Mouse (Mus musculus) midbrain, embryonic 13.5 days (tissue): Measurements from ENCODE around the gene Lonp2. TPM values are rescaled to one million over a fixed set of nuclear protein-coding genes. Genes with fewer than 3 reads are reported as not detected.

Source experiments
- ATAC-seq: fragments of 200-750 bp; cut with Nextera tagmentation; 2 replicates; pipeline ENCODE4 v1.8.0; 2017; ENCODE audit warnings: mild to moderate bottlenecking, moderate TSS enrichment, moderate library complexity
- H3K27ac ChIP-seq: fragments of 300-500 bp; sonication (generic); 2 replicates; pipeline ENCODE4 v1.5.1; 2015; ENCODE audit warnings: inconsistent platforms, mild to moderate bottlenecking, moderate library complexity
- H3K27me3 ChIP-seq: fragments of 300-500 bp; sonication (generic); 2 replicates; pipeline ENCODE4 v1.6.1; 2015; ENCODE audit warnings: mild to moderate bottlenecking, inconsistent platforms
- H3K36me3 ChIP-seq: fragments of 300-500 bp; sonication (generic); 2 replicates; pipeline ENCODE4 v1.6.1; 2015; ENCODE audit warnings: mild to moderate bottlenecking, inconsistent platforms
- H3K4me1 ChIP-seq: fragments of 300-500 bp; sonication (generic); replicated peaks from 2 replicates; pipeline ENCODE4 v1.6.1; 2015; ENCODE audit warnings: inconsistent platforms
- H3K4me2 ChIP-seq: fragments of 300-500 bp; sonication (generic); replicated peaks from 2 replicates; pipeline ENCODE4 v1.6.1; 2015; ENCODE audit warnings: moderate library complexity, mild to moderate bottlenecking, inconsistent platforms
- H3K4me3 ChIP-seq: fragments of 300-500 bp; sonication (generic); replicated peaks from 2 replicates; pipeline ENCODE4 v1.5.1; 2015; ENCODE audit warnings: mild to moderate bottlenecking, inconsistent platforms
- H3K9ac ChIP-seq: fragments of 300-500 bp; sonication (generic); replicated peaks from 2 replicates; pipeline ENCODE4 v1.6.1; 2015; ENCODE audit warnings: mild to moderate bottlenecking, inconsistent platforms
- H3K9me3 ChIP-seq: fragments of 300-500 bp; sonication (generic); 2 replicates; pipeline ENCODE4 v1.6.1; 2016; ENCODE audit warnings: mild to moderate bottlenecking, inconsistent platforms
- WGBS: fragments of 180-500 bp; shearing (Covaris S2); methylation state at CpG from one replicate; pipeline ENCODE4 v1.1.7; 2015; 5-methylcytosine and 5-hydroxymethylcytosine counted together
- polyA plus RNA-seq: library from polyadenylated mRNA; unstranded; fragments of >200 nt; fragmentation: Nextera tagmentation; extraction: Ambion mirVana; gene quantifications from 2 replicates; pipeline ENCODE4 v1.2.1, GENCODE M21; 2015

Gene Lonp2
- polyA plus RNA-seq: 88.3 and 93.5 TPM in 2 replicates

DNA sequence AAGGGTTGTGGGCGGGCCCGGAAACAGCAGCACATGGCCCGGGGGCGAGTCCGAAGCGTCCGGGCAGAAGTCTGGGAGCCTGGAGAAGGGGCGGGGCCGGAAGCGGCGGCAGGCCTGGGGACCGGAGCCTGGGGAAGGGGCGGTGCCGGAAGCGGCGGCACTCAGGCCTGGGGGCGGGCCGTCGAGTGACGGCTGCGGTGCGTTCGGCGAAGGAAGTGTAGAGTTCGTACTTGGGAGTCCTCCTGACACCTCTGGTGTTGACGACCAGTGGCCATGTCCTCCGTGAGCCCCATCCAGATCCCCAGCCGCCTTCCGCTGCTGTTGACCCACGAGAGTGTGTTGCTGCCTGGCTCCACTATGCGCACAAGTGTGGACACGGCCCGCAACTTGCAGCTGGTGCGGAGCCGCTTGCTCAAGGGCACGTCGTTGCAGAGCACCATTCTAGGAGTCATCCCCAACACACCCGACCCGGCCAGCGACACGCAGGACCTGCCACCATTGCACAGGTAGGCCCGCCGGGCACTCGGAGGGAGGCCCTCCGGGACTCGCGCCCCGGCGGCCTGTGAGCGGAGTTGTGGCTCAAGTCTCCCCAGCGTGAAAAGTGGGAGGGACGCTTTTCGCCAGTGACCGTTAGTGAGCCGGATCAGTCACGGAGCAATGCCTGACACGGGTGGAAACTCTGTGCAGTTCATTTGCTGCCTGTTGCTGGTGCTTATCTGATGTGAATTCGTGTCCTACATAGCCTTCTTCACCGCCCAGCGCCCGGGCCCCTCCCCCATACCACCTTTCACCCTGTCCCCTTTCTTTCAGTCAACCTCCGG lies at the start of gene Lonp2:
Gene Lonp2 (plus strand): TSS at position 133 of the 821 bp plus-strand sequence.
- Histone ChIP-seq H3K36me3 (no peaks in the 10 kb centered on the region), H3K27ac (peak within 1 kb of the TSS; percentile 86), H3K4me2 (peak within 1 kb of the TSS; percentile 92), H3K9me3 (no peaks in the 10 kb centered on the region), H3K4me1 (peaks cover 24% of the 10 kb centered on the region), H3K4me3 (peak within 1 kb of the TSS; percentile 94), H3K27me3 (no peaks in the 10 kb centered on the region), H3K9ac (peak within 1 kb of the TSS; percentile 85)
- ATAC-seq: peak; percentile 99
- WGBS: 1% methylated on average over 62 of the region's 62 CpGs

DNA sequence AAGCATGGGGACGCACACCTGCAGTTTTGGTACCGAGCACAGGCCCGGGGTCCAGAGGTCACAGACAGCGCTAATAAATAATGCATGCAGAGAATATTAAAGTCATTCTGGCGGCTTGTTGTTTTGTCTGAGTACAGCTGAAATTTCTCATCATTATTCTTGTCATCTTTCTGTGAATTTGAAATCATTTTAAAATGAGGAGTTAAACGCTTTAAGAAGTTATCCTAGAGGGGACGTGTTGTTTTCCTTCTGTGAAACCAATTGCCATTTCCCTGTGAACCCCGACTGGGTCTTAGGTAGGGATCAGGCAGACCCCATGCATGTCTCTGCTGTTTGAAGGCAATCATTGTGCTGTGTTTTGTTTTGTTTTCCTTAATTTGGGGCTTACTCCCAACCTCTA lies 46.3 kb upstream of the Lonp2 start:
- Histone ChIP-seq H3K4me1 (peaks cover 6% of the 10 kb centered on the region; the same call in 1 of the 2 replicates), H3K9ac (no peak overlapping the region), H3K27ac (no peak overlapping the region), H3K4me3 (no peak overlapping the region), H3K4me2 (no peak overlapping the region), H3K9me3 (no peaks in the 10 kb centered on the region), H3K36me3 (no peaks in the 10 kb centered on the region), H3K27me3 (no peaks in the 10 kb centered on the region)
- 78% methylated on average over 8 of the region's 8 CpGs for WGBS
- ATAC-seq: no peak

- ATAC-seq: no peak
These were observed 45.8 kb upstream of the Lonp2 start for GRCm38 (mm10) chr8:86578076-86578475.

GRCm38 (mm10) chr8:86578693-86579092 lies 45.1 kb upstream of the Lonp2 start:
- WGBS: 84% methylated on average over 8 of the region's 8 CpGs
- Histone ChIP-seq H3K27ac (no peak overlapping the region), H3K4me1 (peaks cover 6% of the 10 kb centered on the region; the same call in 1 of the 2 replicates), H3K9me3 (no peaks in the 10 kb centered on the region), H3K36me3 (no peaks in the 10 kb centered on the region), H3K9ac (no peak overlapping the region), H3K4me2 (no peak overlapping the region), H3K27me3 (no peaks in the 10 kb centered on the region), H3K4me3 (no peak overlapping the region)
- ATAC-seq: no peak

More at GRCm38 (mm10) chr8:86578076-86578475, 45.8 kb upstream of the Lonp2 start:
- Histone ChIP-seq H3K27ac (no peak overlapping the region), H3K36me3 (no peaks in the 10 kb centered on the region), H3K9ac (no peak overlapping the region), H3K4me2 (no peak overlapping the region), H3K27me3 (no peaks in the 10 kb centered on the region), H3K9me3 (no peaks in the 10 kb centered on the region), H3K4me1 (peaks cover 6% of the 10 kb centered on the region; the same call in 1 of the 2 replicates), H3K4me3 (no peak overlapping the region)
- WGBS: 65% methylated on average over 9 of the region's 9 CpGs

- Histone ChIP-seq H3K4me1 (peaks cover 8% of the 10 kb centered on the region; the same call in 1 of the 2 replicates), H3K4me3 (no peak within 1 kb of the TSS), H3K36me3 (no peaks in the 10 kb centered on the region), H3K9ac (no peak within 1 kb of the TSS), H3K27me3 (no peaks in the 10 kb centered on the region), H3K27ac (no peak within 1 kb of the TSS), H3K9me3 (no peaks in the 10 kb centered on the region), H3K4me2 (no peak within 1 kb of the TSS)
- no peak for ATAC-seq
These were observed 43.4 kb upstream of the Lonp2 start, which contains the start of gene Abcc12 for GRCm38 (mm10) chr8:86580458-86580857. Gene Abcc12 (minus strand): TSS chr8:86580686.

DNA sequence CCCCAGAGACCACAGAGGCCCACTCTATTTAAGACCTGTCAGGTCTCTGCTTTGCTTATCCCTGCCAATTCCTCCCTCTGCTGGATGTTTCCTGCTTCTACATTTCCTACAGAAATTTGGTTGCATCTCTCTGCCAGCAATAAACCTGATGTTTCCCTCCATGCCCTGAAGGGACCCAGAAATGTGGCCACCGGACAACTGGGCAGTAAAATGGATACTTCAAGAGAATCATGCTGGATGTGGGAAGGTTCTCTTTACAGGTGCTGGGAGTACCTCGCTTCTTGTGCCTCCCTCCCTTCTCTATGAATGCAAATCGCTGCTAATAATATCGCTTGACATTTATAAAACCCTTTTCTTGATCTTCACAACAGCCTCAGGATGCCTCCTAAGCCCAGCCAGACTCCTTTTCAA lies 41.9 kb upstream of the Lonp2 start:
- no peak overlapping the region for H3K4me2 ChIP-seq
- ATAC-seq: peak; percentile 41; the same call in 1 of the 2 replicates
- H3K4me3 ChIP-seq: no peak overlapping the region
- H3K4me1 ChIP-seq: peaks cover 8% of the 10 kb centered on the region; the same call in 1 of the 2 replicates
- H3K27me3 ChIP-seq: no peaks in the 10 kb centered on the region
- H3K36me3 ChIP-seq: no peaks in the 10 kb centered on the region
- WGBS: 85% methylated on average over 4 of the region's 4 CpGs
- H3K9ac ChIP-seq: no peak overlapping the region
- H3K27ac ChIP-seq: no peak overlapping the region
- H3K9me3 ChIP-seq: no peaks in the 10 kb centered on the region

DNA sequence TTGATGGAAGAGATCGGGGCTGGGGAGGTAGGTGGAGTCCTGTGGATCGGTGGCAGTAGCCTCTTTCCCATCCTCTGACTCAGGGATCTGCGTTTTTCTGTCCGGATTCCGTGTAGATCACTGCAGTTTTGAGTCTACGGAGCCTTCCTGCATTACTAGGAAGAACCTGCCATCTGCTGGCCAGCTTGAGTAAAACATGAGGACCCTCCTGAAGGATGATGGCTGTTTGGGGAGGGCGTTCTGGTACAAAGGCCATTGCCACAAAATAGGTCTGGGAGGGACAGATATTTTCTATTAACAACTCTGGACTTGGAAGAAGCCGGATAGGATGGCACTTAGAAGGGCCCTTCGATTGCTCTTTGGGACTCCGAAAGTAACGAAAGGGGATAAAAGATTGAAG lies 38.7 kb upstream of the Lonp2 start:
- Histone ChIP-seq H3K36me3 (no peaks in the 10 kb centered on the region), H3K4me1 (0 out of 2 replicates have a peak, but pooled peaks cover 2% of the 10 kb centered on the region), H3K4me2 (peak overlapping the region; percentile 69), H3K9me3 (no peaks in the 10 kb centered on the region), H3K4me3 (peak overlapping the region; percentile 44), H3K27ac (peak overlapping the region; percentile 8; the same call in 1 of the 2 replicates), H3K9ac (peak overlapping the region; percentile 50), H3K27me3 (no peaks in the 10 kb centered on the region)
- 5% methylated on average over 11 of the region's 11 CpGs for WGBS
- peak; percentile 80 for ATAC-seq

DNA sequence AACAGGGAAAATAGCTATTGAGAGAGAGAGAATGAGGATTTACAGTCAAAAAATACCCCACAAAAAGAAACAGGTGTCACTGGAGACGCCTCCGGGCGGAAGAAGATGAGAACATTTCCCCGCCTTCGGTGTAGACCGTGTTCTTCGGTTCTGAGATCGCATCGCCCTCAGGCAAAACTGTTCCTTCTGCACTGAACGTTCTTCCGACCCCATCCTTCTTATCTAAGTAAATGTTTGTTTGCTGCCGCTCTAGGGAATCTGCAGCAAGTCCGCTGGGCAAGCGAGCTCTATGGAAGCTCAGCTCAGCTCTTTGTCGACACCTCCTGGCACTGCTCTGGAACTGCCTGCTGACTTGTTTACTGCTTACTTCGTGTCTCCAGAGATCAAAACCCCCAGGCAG lies 38.3 kb upstream of the Lonp2 start:
- peak overlapping the region; percentile 8; the same call in 1 of the 2 replicates for H3K27ac ChIP-seq
- H3K4me2 ChIP-seq: peak overlapping the region; percentile 69
- ATAC-seq: peak; percentile 79
- H3K4me1 ChIP-seq: 0 out of 2 replicates have a peak, but pooled peaks cover 2% of the 10 kb centered on the region
- H3K9me3 ChIP-seq: no peaks in the 10 kb centered on the region
- H3K9ac ChIP-seq: peak overlapping the region; percentile 50
- WGBS: under 1% methylated on average over 16 of the region's 16 CpGs
- H3K36me3 ChIP-seq: no peaks in the 10 kb centered on the region
- H3K4me3 ChIP-seq: peak overlapping the region; percentile 44
- H3K27me3 ChIP-seq: no peaks in the 10 kb centered on the region

- H3K4me1 ChIP-seq: 0 out of 2 replicates have a peak, but pooled peaks cover 2% of the 10 kb centered on the region
- no peak overlapping the region for H3K4me2 ChIP-seq
- no peak for ATAC-seq
- H3K27ac ChIP-seq: no peak overlapping the region
- no peaks in the 10 kb centered on the region for H3K27me3 ChIP-seq
- H3K9me3 ChIP-seq: no peaks in the 10 kb centered on the region
- H3K9ac ChIP-seq: no peak overlapping the region
- H3K4me3 ChIP-seq: no peak overlapping the region
- WGBS: 47% methylated on average over 5 of the region's 5 CpGs
- H3K36me3 ChIP-seq: no peaks in the 10 kb centered on the region
These were observed 37.8 kb upstream of the Lonp2 start for GRCm38 (mm10) chr8:86586058-86586457.

GRCm38 (mm10) chr8:86586642-86587041 lies 37.2 kb upstream of the Lonp2 start:
- no peak overlapping the region for H3K4me3 ChIP-seq
- H3K27ac ChIP-seq: no peak overlapping the region
- H3K27me3 ChIP-seq: no peaks in the 10 kb centered on the region
- no peak overlapping the region for H3K9ac ChIP-seq
- no peaks in the 10 kb centered on the region for H3K36me3 ChIP-seq
- WGBS: 55% methylated on average over 6 of the region's 6 CpGs
- no peak overlapping the region for H3K4me2 ChIP-seq
- no peaks in the 10 kb centered on the region for H3K9me3 ChIP-seq
- no peak for ATAC-seq
- H3K4me1 ChIP-seq: 0 out of 2 replicates have a peak, but pooled peaks cover 2% of the 10 kb centered on the region

- WGBS: 95% methylated on average over 5 of the region's 5 CpGs
- ATAC-seq: no peak
- H3K27ac ChIP-seq: no peak overlapping the region
These were observed 35.5 kb upstream of the Lonp2 start for GRCm38 (mm10) chr8:86588338-86588737.

DNA sequence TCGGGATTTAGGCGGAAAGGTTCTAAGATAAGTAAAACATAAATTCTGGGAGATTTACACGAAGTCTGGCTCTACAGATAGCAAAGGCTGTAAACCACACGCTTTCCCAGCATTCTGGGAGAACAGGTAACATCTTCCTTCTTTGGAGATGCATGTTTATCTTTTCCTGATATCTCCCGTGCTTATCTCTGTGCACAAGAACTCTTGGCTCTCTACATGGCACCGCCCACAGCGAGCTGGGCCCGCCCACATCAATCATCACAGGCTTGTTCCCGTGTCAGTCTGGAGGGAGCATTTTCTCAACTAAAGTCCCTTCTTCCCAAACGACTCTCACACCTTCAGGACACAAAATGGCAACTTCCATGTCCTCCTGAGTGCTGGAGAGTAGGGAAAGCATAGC lies 30.7 kb upstream of the Lonp2 start:
- no peak for ATAC-seq
- Histone ChIP-seq H3K36me3 (no peaks in the 10 kb centered on the region), H3K27ac (no peak overlapping the region), H3K4me1 (no peaks in the 10 kb centered on the region), H3K4me3 (no peak overlapping the region), H3K9ac (no peak overlapping the region), H3K9me3 (no peaks in the 10 kb centered on the region), H3K4me2 (no peak overlapping the region), H3K27me3 (no peaks in the 10 kb centered on the region)
- WGBS: 74% methylated on average over 10 of the region's 10 CpGs

More at GRCm38 (mm10) chr8:86588338-86588737, 35.5 kb upstream of the Lonp2 start:
- no peaks in the 10 kb centered on the region for H3K27me3 ChIP-seq
- H3K9ac ChIP-seq: no peak overlapping the region
- no peak overlapping the region for H3K4me2 ChIP-seq
- H3K9me3 ChIP-seq: no peaks in the 10 kb centered on the region
- no peaks in the 10 kb centered on the region for H3K36me3 ChIP-seq
- H3K4me3 ChIP-seq: no peak overlapping the region
- H3K4me1 ChIP-seq: 0 out of 2 replicates have a peak, but pooled peaks cover 2% of the 10 kb centered on the region
